Mouse (Mus musculus) testis, adult 2 months (tissue): Measurements from ENCODE around the gene Rtbdn.

Source experiments
- CTCF ChIP-seq: fragments of 200-500 bp; IDR thresholded peaks from 2 replicates; pipeline ENCODE4 v1.5.1; 2012; ENCODE audit warnings: low read depth, mild to moderate bottlenecking, inconsistent platforms, low read length, moderate library complexity; ENCODE audit not compliant: control insufficient read depth, insufficient read depth, insufficient replicate concordance
- POLR2A ChIP-seq: fragments of 200-500 bp; IDR thresholded peaks from 2 replicates; pipeline ENCODE4 v1.6.1; 2012; ENCODE audit warnings: low read depth, mild to moderate bottlenecking, inconsistent platforms, low read length, moderate library complexity; ENCODE audit not compliant: control insufficient read depth

GRCm38 (mm10) chr8:84909949-84910348 is 36.8 kb upstream of the Rtbdn start:
- TF ChIP-seq CTCF: no peak
- TF ChIP-seq POLR2A: no peak
